Mouse (Mus musculus) cerebellum, postnatal 4 days (tissue): ENCODE data around the gene Exo1.

ENCODE experiments used
- DNase-seq, 2 experiments: peaks; one replicate each; pipeline ENCODE4 v3.0.0; 2022; ENCODE audit warnings: low spot score in 2 of 2, mixed read lengths in 1 of 2

The Exo1 gene

GRCm38 (mm10) chr1:175950851-175951250, 70.5 kb downstream of the Exo1 start:
- DNase-seq = no peak

GRCm38 (mm10) chr1:175961786-175962185, 81.4 kb downstream of the Exo1 start:
- DNase-seq = no peak
